Mouse (Mus musculus) midbrain, embryonic 14.5 days (tissue): ENCODE measurements at regions not wholly inside any gene's neighbourhood (a gene's known extent, or its start where the extent isn't known, plus 50 kb on each side); places are given as distances from the start of the nearest gene placed in this dataset.
"Not testable (repeated sequence)": the region's sequence is repeated elsewhere in the genome, so short reads cannot be mapped to it uniquely, and the experiment has no call there.

ENCODE experiments used
- ATAC-seq: fragments of 200-750 bp; cut with Nextera tagmentation; 2 replicates; pipeline ENCODE4 v1.8.0; 2017; ENCODE audit warnings: moderate number of reproducible peaks, moderate library complexity; ENCODE audit not compliant: low FRiP score, low TSS enrichment
- DNase-seq: peaks from one replicate; pipeline ENCODE4 v3.0.0-alpha.2; 2015
- H3K27ac ChIP-seq: fragments of 300-500 bp; sonication (generic); replicated peaks from 2 replicates; pipeline ENCODE4 v1.5.1; 2014; ENCODE audit warnings: mild to moderate bottlenecking, low read depth, low read length, moderate library complexity
- H3K27me3 ChIP-seq: fragments of 300-500 bp; sonication (generic); 2 replicates; pipeline ENCODE4 v1.6.1; 2014; ENCODE audit warnings: low read length, control low read depth, mixed read lengths; ENCODE audit not compliant: control insufficient read depth, insufficient read depth
- H3K36me3 ChIP-seq: fragments of 300-500 bp; sonication (generic); 2 replicates; pipeline ENCODE4 v1.6.1; 2014; ENCODE audit warnings: low read length, control low read depth; ENCODE audit not compliant: control insufficient read depth, insufficient read depth
- H3K4me1 ChIP-seq: fragments of 300-500 bp; sonication (generic); 2 replicates; pipeline ENCODE4 v1.6.1; 2014; ENCODE audit warnings: mild to moderate bottlenecking, antibody characterized with exemption, low read length, control low read depth; ENCODE audit not compliant: control insufficient read depth, insufficient read depth
- H3K4me2 ChIP-seq: fragments of 300-500 bp; sonication (generic); 2 replicates; pipeline ENCODE4 v1.6.1; 2014; ENCODE audit warnings: mild to moderate bottlenecking, low read length, moderate library complexity
- H3K4me3 ChIP-seq: fragments of 300-500 bp; sonication (generic); replicated peaks from 2 replicates; pipeline ENCODE4 v1.5.1; 2014; ENCODE audit warnings: low read depth, low read length
- H3K9ac ChIP-seq: fragments of 300-500 bp; sonication (generic); replicated peaks from 2 replicates; pipeline ENCODE4 v1.6.1; 2014; ENCODE audit warnings: mild to moderate bottlenecking, low read length, moderate library complexity
- H3K9me3 ChIP-seq: fragments of 300-500 bp; sonication (generic); 2 replicates; pipeline ENCODE4 v1.6.1; 2016; ENCODE audit warnings: low read length, control low read depth, mixed read lengths; ENCODE audit not compliant: control insufficient read depth
- WGBS: fragments of 180-500 bp; shearing (Covaris S2); extraction: QIAGEN DNeasy Blood & Tissue Kit; methylation state at CpG from one replicate; pipeline ENCODE4 v1.1.7; 2014; 5-methylcytosine and 5-hydroxymethylcytosine counted together

DNA sequence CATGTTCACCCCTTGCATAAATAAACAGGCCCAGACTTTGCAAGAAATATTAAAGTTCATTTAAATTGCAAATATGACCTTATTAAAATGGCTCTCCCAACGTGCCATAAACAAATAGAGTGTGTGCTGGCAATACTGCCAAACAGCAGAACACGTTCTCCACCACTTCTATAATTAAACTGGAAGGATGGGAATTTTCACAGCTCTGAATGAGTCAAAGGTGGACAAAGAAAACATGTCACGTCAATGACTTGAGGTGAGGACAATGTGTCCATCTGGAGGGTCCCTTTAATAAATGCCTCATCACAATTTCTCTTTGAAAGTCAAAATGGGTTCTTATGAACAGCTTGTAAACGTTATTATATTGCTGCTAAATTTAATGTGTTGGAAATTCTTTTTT is 114.8 kb downstream of the Galc start:
- ATAC-seq, result no peak
- Histone ChIP-seq H3K4me1 (no peaks in the 10 kb centered on the region), H3K27ac (no peak overlapping the region), H3K4me2 (no peak overlapping the region), H3K4me3 (no peak overlapping the region), H3K36me3 (no peaks in the 10 kb centered on the region), H3K9ac (no peak overlapping the region), H3K9me3 (no peaks in the 10 kb centered on the region), H3K27me3 (no peaks in the 10 kb centered on the region)
- DNase-seq, result no peak
- WGBS, result 49% methylated on average over 4 of the region's 4 CpGs

DNA sequence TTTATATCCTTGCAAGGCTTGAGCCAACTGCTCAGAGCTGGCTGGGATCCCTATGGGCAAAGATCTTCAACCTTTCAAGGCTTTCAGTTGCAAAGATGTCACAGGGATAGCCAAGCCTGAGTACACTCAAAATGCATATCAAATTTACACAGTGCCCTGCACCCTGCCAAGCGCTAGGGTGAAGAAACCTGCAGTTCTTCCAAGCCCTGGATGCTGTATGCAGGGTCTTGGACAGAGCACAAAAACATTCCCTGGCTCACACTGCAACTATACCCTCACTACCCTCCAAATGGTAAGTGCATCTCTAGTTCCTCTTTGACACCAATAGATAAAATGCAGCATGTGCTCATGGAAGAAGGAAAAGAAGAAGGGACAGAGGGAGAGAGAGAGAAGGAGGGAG is 116.1 kb downstream of the Galc start:
- Histone ChIP-seq H3K36me3 (no peaks in the 10 kb centered on the region), H3K9me3 (no peaks in the 10 kb centered on the region), H3K4me3 (no peak overlapping the region), H3K9ac (no peak overlapping the region), H3K27ac (no peak overlapping the region), H3K4me2 (no peak overlapping the region), H3K27me3 (no peaks in the 10 kb centered on the region), H3K4me1 (no peaks in the 10 kb centered on the region)
- 85% methylated on average over 1 of the region's 1 CpGs for WGBS
- DNase-seq, result no peak
- no peak for ATAC-seq

DNA sequence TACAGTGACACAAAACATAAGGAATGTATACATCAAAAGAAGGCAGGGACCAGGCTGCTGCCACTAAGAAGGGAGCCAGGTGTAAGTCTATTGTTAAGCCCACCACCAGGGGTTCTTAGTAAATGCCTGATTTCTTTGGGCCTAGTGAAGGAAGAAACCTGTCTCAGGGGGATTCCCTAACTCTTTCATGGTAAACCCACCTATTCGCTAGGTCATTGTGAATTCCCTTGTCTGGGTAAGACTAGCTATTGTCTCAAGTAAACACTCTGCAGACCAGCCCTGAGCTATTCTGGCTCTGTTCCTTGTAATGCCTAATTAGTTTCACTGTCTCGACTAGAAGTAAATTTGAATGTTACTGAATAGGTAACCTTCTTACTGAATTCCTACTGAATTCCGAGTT is 119.4 kb downstream of the Galc start:
- not testable (repeated sequence) for H3K27ac ChIP-seq, DNase-seq, H3K9ac ChIP-seq, H3K9me3 ChIP-seq, H3K36me3 ChIP-seq, ATAC-seq, H3K4me1 ChIP-seq, H3K4me3 ChIP-seq, H3K4me2 ChIP-seq, H3K27me3 ChIP-seq
- WGBS, result 70% methylated on average over 3 of the region's 3 CpGs

DNA sequence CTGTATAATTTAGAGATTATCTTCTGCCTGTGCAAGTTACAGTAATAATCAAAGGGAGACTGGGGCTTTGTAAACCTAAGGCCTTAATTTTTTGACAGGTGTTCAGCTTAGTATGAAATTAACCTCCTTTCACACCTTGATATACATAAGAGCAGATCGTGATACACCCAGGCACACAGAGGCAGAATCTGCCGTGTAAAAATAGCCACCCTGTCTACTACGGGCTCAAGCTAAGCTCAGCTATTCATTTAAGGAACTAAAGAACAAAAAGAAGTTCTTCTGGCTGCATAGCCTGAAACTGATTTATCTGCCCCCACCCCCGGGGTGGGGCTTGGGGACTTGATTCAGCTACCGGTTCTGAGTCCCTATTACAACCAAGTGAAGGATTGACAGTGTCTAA is 128.0 kb downstream of the Galc start:
- WGBS, result 65% methylated on average over 5 of the region's 5 CpGs
- Histone ChIP-seq H3K36me3 (no peaks in the 10 kb centered on the region), H3K9ac (no peak overlapping the region), H3K4me1 (no peaks in the 10 kb centered on the region), H3K27me3 (no peaks in the 10 kb centered on the region), H3K27ac (no peak overlapping the region), H3K4me2 (no peak overlapping the region), H3K9me3 (no peaks in the 10 kb centered on the region), H3K4me3 (no peak overlapping the region)
- no peak for ATAC-seq
- DNase-seq, result no peak

DNA sequence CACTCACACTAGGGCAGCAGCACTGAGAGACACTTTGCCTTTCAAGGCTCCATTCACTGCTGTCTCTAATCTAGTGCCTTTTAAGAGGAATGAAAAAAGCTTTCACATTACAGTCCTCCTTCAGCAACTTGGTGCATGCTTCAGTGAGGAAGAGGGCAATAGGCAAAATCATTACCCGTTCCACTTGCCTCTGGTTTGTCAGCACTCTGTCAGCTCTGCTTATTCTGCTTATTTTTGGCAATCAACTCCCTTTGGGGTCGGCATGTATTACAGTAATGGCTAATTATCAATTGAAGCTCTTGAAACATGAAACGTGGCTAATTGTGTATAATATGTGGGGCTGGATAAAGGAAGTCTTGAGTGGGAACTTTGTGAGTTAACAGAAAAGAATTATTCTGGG is 135.7 kb downstream of the Galc start:
- H3K4me3 ChIP-seq, result no peak overlapping the region
- DNase-seq (no peak), ATAC-seq (no peak)
- no peak overlapping the region for H3K9ac ChIP-seq
- H3K4me1 ChIP-seq, result no peaks in the 10 kb centered on the region
- no peak overlapping the region for H3K27ac ChIP-seq
- H3K4me2 ChIP-seq, result no peak overlapping the region
- 86% methylated on average over 3 of the region's 3 CpGs for WGBS
- no peaks in the 10 kb centered on the region for H3K9me3 ChIP-seq
- H3K36me3 ChIP-seq, result no peaks in the 10 kb centered on the region
- no peaks in the 10 kb centered on the region for H3K27me3 ChIP-seq

DNA sequence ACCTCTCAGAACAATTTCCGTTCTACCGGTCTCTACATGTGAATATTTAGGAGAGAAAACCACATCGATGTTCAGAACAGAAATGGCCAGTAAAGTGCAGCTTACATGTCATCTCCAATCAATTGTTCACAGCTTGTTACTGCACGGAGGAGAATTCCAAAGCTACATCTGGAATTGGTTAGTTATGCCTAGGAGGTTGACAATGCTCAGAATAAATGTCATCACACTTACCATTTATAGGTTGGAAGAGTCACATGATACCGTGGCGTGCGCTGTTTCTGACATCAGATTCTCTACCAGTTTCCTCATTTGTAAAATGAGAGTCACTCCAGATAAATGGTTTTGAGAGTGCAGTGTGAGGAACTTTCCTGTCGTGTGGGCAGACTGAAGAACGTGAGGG is 151.2 kb downstream of the Galc start:
- H3K9me3 ChIP-seq, result no peaks in the 10 kb centered on the region
- no peak overlapping the region for H3K27ac ChIP-seq
- WGBS, result 90% methylated on average over 9 of the region's 9 CpGs
- no peaks in the 10 kb centered on the region for H3K27me3 ChIP-seq
- H3K4me3 ChIP-seq, result no peak overlapping the region
- H3K36me3 ChIP-seq, result no peaks in the 10 kb centered on the region
- no peak overlapping the region for H3K4me2 ChIP-seq
- H3K9ac ChIP-seq, result no peak overlapping the region
- peaks cover 4% of the 10 kb centered on the region; the same call in 1 of the 2 replicates for H3K4me1 ChIP-seq
- ATAC-seq, result no peak
- DNase-seq, result no peak

DNA sequence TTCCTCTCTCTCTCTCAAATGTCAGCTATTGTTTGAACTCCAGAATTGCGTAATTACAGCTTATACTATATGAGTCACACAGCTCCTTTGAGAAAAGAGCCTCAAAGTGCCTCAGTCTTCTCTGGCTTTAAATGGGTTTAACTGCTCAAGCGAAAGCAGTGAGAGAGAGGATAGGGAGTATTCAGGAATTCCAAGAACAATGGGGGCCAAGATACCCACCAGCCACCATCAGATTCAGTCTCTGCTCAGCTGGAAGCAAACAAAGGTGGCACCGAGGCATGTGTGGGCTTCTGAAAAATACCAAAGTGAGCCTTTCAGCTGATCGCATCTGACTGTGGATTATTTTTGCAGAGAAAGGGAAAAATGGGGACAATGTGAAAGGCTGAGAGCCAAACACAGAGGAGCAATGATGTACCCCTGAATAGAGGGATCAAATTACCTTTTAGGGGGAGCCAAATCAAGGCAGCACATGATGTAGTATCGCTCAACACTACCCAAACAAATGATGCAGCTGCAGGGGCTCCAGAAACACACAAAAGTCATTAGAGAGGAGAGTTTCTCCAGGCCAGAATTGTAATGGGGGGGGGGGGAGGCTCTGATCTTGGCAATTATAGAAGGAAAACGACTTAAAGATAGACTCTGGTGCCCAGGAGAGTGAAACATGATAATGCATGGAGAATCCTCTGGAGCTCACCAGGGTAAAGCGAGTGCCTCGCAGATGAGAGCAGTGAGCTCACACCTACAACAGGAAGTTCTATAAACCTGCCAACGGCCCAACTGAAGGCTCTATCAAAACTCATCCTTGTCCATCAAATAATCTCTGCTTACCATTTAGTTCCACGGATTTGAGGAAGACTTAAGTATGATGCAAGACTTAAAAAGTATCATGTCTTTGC is 152.2 kb downstream of the Galc start:
- Histone ChIP-seq H3K4me1 (peaks cover 4% of the 10 kb centered on the region; the same call in 1 of the 2 replicates), H3K27ac (no peak overlapping the region; the same call in 1 of the 2 replicates), H3K27me3 (no peaks in the 10 kb centered on the region), H3K9ac (no peak overlapping the region), H3K4me2 (no peak overlapping the region), H3K36me3 (no peaks in the 10 kb centered on the region), H3K9me3 (no peaks in the 10 kb centered on the region), H3K4me3 (no peak overlapping the region)
- WGBS, result 49% methylated on average over 10 of the region's 10 CpGs
- no peak for ATAC-seq
- DNase-seq, result peak; percentile 23

DNA sequence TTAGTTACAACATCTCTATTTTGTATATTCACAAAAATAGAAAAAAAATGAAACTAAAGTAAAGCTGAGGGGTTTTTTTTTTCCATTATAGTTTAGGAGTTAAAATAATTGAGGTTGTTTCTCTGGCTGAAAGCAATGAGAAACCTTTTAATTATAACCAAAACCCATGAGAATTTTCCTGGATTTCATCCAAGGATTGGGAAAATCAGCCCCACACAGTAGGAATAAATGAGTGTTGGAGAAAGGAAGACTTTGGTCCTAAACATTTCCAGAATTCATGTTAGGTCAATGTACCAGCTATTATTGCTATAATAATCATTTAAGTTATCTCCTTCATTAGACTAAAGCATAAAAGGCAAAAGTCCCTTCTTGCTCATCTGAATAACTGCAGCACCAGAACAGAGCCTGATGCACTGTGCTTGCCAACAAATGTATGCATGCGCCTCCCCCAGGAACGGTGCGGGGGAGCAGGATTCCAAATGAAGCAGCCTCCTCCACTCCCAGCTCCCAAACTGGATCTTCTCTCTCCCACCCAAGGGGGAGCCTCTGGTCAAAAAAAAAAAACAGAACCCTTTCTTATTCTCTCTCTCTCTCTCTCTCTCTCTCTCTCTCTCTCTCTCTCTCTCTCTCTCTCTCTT is 153.0 kb downstream of the Galc start:
- Histone ChIP-seq H3K9ac (no peak overlapping the region), H3K27ac (no peak overlapping the region), H3K9me3 (no peaks in the 10 kb centered on the region), H3K27me3 (no peaks in the 10 kb centered on the region), H3K4me3 (no peak overlapping the region), H3K4me2 (no peak overlapping the region), H3K4me1 (peaks cover 4% of the 10 kb centered on the region; the same call in 1 of the 2 replicates), H3K36me3 (no peaks in the 10 kb centered on the region)
- DNase-seq (peak; percentile 47), ATAC-seq (no peak)
- 36% methylated on average over 3 of the region's 3 CpGs for WGBS

DNA sequence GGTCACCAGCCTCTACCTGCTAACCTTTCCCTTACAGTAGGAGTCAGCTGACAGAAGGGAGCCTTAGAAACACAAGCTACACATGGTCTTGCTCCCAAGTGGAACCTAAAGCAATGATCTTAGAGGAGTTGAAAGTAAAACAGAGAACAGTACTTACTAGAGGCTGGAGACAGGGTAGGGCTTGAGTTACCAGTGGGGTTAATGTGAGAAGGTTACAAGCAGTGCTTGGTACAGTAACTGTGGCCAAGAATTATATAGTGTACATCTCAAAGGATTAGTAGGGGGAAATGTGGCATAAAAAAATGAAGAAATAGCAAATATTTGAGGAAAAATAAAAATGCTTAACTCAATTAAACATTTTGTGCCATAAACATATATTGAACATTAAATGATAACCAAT is 153.5 kb downstream of the Galc start:
- H3K9ac ChIP-seq, result no peak overlapping the region
- H3K4me2 ChIP-seq, result no peak overlapping the region
- H3K4me3 ChIP-seq, result no peak overlapping the region
- no peaks in the 10 kb centered on the region for H3K9me3 ChIP-seq
- no peak overlapping the region for H3K27ac ChIP-seq
- no peaks in the 10 kb centered on the region for H3K36me3 ChIP-seq
- H3K4me1 ChIP-seq, result peaks cover 4% of the 10 kb centered on the region; the same call in 1 of the 2 replicates
- DNase-seq (no peak), ATAC-seq (no peak)
- no peaks in the 10 kb centered on the region for H3K27me3 ChIP-seq
